Mouse (Mus musculus) stomach, postnatal 0 days (tissue): ENCODE results near the gene Ciapin1.

Source experiments
- CTCF ChIP-seq: IDR thresholded peaks from 2 replicates; pipeline ENCODE4 v1.5.1; 2016; ENCODE audit warnings: antibody characterized with exemption, low read depth, mild to moderate bottlenecking, moderate library complexity
- EP300 ChIP-seq: optimal IDR thresholded peaks from 2 replicates; pipeline ENCODE3; 2016; ENCODE audit warnings: antibody characterized with exemption

DNA sequence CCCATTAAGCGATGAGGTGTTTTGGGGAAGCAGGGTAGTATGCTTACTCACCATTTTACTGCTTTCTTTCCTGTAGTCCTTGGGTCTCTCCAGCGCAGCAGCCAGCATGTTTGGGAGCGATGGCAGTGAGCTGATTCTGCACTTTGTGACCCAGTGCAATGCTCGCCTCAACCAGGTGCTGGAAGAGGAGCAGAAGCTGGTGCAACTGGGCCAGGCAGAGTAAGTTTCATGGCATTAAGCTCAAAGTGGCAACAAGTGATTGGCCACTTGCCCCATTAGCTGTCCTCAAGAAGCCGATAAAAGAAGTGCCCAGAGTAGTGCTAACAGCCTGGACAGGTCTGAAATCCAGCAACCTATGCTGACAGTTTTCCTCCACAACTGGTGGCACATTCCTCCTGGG lies 11.9 kb upstream of the Ciapin1 start:
- TF ChIP-seq CTCF (no peak), EP300 (no peak)
